Mouse (Mus musculus) forebrain, embryonic 10.5 days (tissue): ENCODE measurements around the gene Tbc1d4. TPM values are rescaled to one million over a fixed set of nuclear protein-coding genes. Genes with fewer than 3 reads are reported as not detected.

Experiments
- DNase-seq: peaks from one replicate; pipeline ENCODE4 v3.0.0-alpha.2; 2017; ENCODE audit warnings: low spot score; ENCODE audit errors: extremely low spot score
- H3K27ac ChIP-seq: fragments of 300-500 bp; sonication (generic); 2 replicates; pipeline ENCODE4 v1.5.1; 2016; ENCODE audit warnings: mild to moderate bottlenecking
- H3K27me3 ChIP-seq: fragments of 300-500 bp; sonication (generic); 2 replicates; pipeline ENCODE4 v1.6.1; 2016; ENCODE audit warnings: mild to moderate bottlenecking; ENCODE audit not compliant: poor library complexity, severe bottlenecking
- H3K36me3 ChIP-seq: fragments of 300-500 bp; sonication (generic); replicated peaks from 2 replicates; pipeline ENCODE4 v1.6.1; 2016; ENCODE audit warnings: mild to moderate bottlenecking, moderate library complexity
- H3K4me1 ChIP-seq: fragments of 300-500 bp; sonication (generic); 2 replicates; pipeline ENCODE4 v1.6.1; 2016
- H3K4me3 ChIP-seq: fragments of 300-500 bp; sonication (generic); 2 replicates; pipeline ENCODE4 v1.5.1; 2016; ENCODE audit warnings: mild to moderate bottlenecking, moderate library complexity
- H3K9me3 ChIP-seq: fragments of 300-500 bp; sonication (generic); 2 replicates; pipeline ENCODE4 v1.6.1; 2016; ENCODE audit warnings: mild to moderate bottlenecking, moderate library complexity
- WGBS: fragments of 180-500 bp; shearing (Covaris S2); methylation state at CpG from one replicate; pipeline ENCODE4 v1.1.7; 2016; 5-methylcytosine and 5-hydroxymethylcytosine counted together
- polyA plus RNA-seq: library from polyadenylated mRNA; unstranded; fragments of >200 nt; fragmentation: Nextera tagmentation; extraction: Ambion mirVana; gene quantifications from 2 replicates; pipeline ENCODE4 v1.2.1, GENCODE M21; 2016

Tbc1d4 gene
- 5.7 and 5.8 TPM in 2 replicates for polyA plus RNA-seq

GRCm38 (mm10) chr14:101608519-101609368 is at the start of gene Tbc1d4:
Gene Tbc1d4 (minus strand): TSS chr14:101609191.
- H3K36me3 ChIP-seq, result no peaks in the 10 kb centered on the region
- under 1% methylated on average over 61 of the region's 62 CpGs for WGBS
- peak within 1 kb of the TSS; percentile 82 for H3K27ac ChIP-seq
- peaks cover 24% of the 10 kb centered on the region for H3K27me3 ChIP-seq
- peak within 1 kb of the TSS; percentile 81 for H3K4me3 ChIP-seq
- peak; percentile 73 for DNase-seq
- H3K4me1 ChIP-seq, result peaks cover 25% of the 10 kb centered on the region
- no peaks in the 10 kb centered on the region for H3K9me3 ChIP-seq

- Histone ChIP-seq H3K27me3 (no peaks in the 10 kb centered on the region), H3K4me3 (no peak overlapping the region), H3K9me3 (no peaks in the 10 kb centered on the region), H3K36me3 (peaks cover 21% of the 10 kb centered on the region), H3K27ac (no peak overlapping the region), H3K4me1 (peaks cover 10% of the 10 kb centered on the region)
- no peak for DNase-seq
- 88% methylated on average over 10 of the region's 10 CpGs for WGBS
Observed at GRCm38 (mm10) chr14:101656307-101656706, 47.3 kb upstream of the Tbc1d4 start.

- H3K9me3 ChIP-seq, result no peaks in the 10 kb centered on the region
- peak overlapping the region; percentile 98 for H3K27ac ChIP-seq
- under 1% methylated on average over 10 of the region's 10 CpGs for WGBS
- peaks cover 10% of the 10 kb centered on the region for H3K36me3 ChIP-seq
- no peaks in the 10 kb centered on the region for H3K27me3 ChIP-seq
- H3K4me1 ChIP-seq, result peaks cover 10% of the 10 kb centered on the region
- no peak for DNase-seq
- peak overlapping the region; percentile 99 for H3K4me3 ChIP-seq
Observed at GRCm38 (mm10) chr14:101654526-101654909, 45.5 kb upstream of the Tbc1d4 start.

- Histone ChIP-seq H3K4me1 (peaks cover 10% of the 10 kb centered on the region), H3K9me3 (no peaks in the 10 kb centered on the region), H3K27me3 (no peaks in the 10 kb centered on the region), H3K36me3 (peaks cover 4% of the 10 kb centered on the region), H3K27ac (peak within 1 kb of the TSS; percentile 98), H3K4me3 (peak within 1 kb of the TSS; percentile 99)
- DNase-seq, result peak; percentile 97
- WGBS, result under 1% methylated on average over 78 of the region's 81 CpGs
Observed at GRCm38 (mm10) chr14:101653581-101654525, 44.9 kb upstream of the Tbc1d4 start, which contains the start of gene Uchl3. Gene Uchl3 (plus strand): TSS chr14:101653967.

- Histone ChIP-seq H3K4me3 (no peak overlapping the region), H3K4me1 (peaks cover 10% of the 10 kb centered on the region), H3K27me3 (no peaks in the 10 kb centered on the region), H3K27ac (no peak overlapping the region), H3K9me3 (no peaks in the 10 kb centered on the region), H3K36me3 (no peaks in the 10 kb centered on the region; the same call in 1 of the 2 replicates)
- WGBS, result 91% methylated on average over 6 of the region's 6 CpGs
- no peak for DNase-seq
Observed at GRCm38 (mm10) chr14:101652571-101652970, 43.6 kb upstream of the Tbc1d4 start.

GRCm38 (mm10) chr14:101650551-101650950 is 41.6 kb upstream of the Tbc1d4 start:
- no peaks in the 10 kb centered on the region for H3K27me3 ChIP-seq
- no peak overlapping the region for H3K27ac ChIP-seq
- H3K4me1 ChIP-seq, result peaks cover 10% of the 10 kb centered on the region
- H3K9me3 ChIP-seq, result no peaks in the 10 kb centered on the region
- WGBS, result 88% methylated on average over 4 of the region's 4 CpGs
- no peak for DNase-seq
- H3K4me3 ChIP-seq, result no peak overlapping the region
- H3K36me3 ChIP-seq, result no peaks in the 10 kb centered on the region

GRCm38 (mm10) chr14:101644948-101645347 is 36.0 kb upstream of the Tbc1d4 start:
- 94% methylated on average over 1 of the region's 1 CpGs for WGBS
- Histone ChIP-seq H3K27ac (no peak overlapping the region), H3K4me3 (no peak overlapping the region), H3K27me3 (no peaks in the 10 kb centered on the region), H3K9me3 (no peaks in the 10 kb centered on the region), H3K4me1 (no peaks in the 10 kb centered on the region; the same call in 1 of the 2 replicates), H3K36me3 (no peaks in the 10 kb centered on the region)
- DNase-seq, result no peak

- peak within 1 kb of the TSS; percentile 83 for H3K4me3 ChIP-seq
- WGBS, result under 1% methylated on average over 39 of the region's 39 CpGs
- H3K4me1 ChIP-seq, result peaks cover 12% of the 10 kb centered on the region
Observed at GRCm38 (mm10) chr14:101640153-101640843, 31.3 kb upstream of the Tbc1d4 start, which contains the start of gene Commd6. Gene Commd6 (minus strand): TSS chr14:101640686.

GRCm38 (mm10) chr14:101637381-101637780 is 28.4 kb upstream of the Tbc1d4 start:
- H3K27ac ChIP-seq, result no peak overlapping the region
- H3K4me1 ChIP-seq, result peaks cover 12% of the 10 kb centered on the region
- H3K27me3 ChIP-seq, result no peaks in the 10 kb centered on the region
- no peaks in the 10 kb centered on the region for H3K9me3 ChIP-seq
- peaks cover 32% of the 10 kb centered on the region for H3K36me3 ChIP-seq
- 93% methylated on average over 6 of the region's 6 CpGs for WGBS
- H3K4me3 ChIP-seq, result no peak overlapping the region
- no peak for DNase-seq

More at GRCm38 (mm10) chr14:101640153-101640843, 31.3 kb upstream of the Tbc1d4 start, which contains the start of gene Commd6:
- Histone ChIP-seq H3K36me3 (peaks cover 5% of the 10 kb centered on the region), H3K9me3 (no peaks in the 10 kb centered on the region), H3K27me3 (no peaks in the 10 kb centered on the region), H3K27ac (peak within 1 kb of the TSS; percentile 94)
- peak; percentile 90 for DNase-seq

- 100% methylated on average over 1 of the region's 1 CpGs for WGBS
- no peaks in the 10 kb centered on the region for H3K27me3 ChIP-seq
Observed at GRCm38 (mm10) chr14:101635765-101636164, 26.8 kb upstream of the Tbc1d4 start.

GRCm38 (mm10) chr14:101630548-101630947 is 21.6 kb upstream of the Tbc1d4 start:
- DNase-seq, result no peak
- no peaks in the 10 kb centered on the region for H3K27me3 ChIP-seq
- peaks cover 36% of the 10 kb centered on the region for H3K36me3 ChIP-seq
- WGBS, result 83% methylated on average over 2 of the region's 2 CpGs
- H3K27ac ChIP-seq, result no peak overlapping the region
- no peaks in the 10 kb centered on the region for H3K4me1 ChIP-seq
- no peak overlapping the region for H3K4me3 ChIP-seq
- H3K9me3 ChIP-seq, result no peaks in the 10 kb centered on the region

More at GRCm38 (mm10) chr14:101635765-101636164, 26.8 kb upstream of the Tbc1d4 start:
- Histone ChIP-seq H3K27ac (no peak overlapping the region), H3K4me3 (no peak overlapping the region), H3K9me3 (no peaks in the 10 kb centered on the region), H3K4me1 (peaks cover 12% of the 10 kb centered on the region), H3K36me3 (peaks cover 39% of the 10 kb centered on the region)
- DNase-seq, result no peak

GRCm38 (mm10) chr14:101617680-101618079 is 8.7 kb upstream of the Tbc1d4 start:
- no peak for DNase-seq
- Histone ChIP-seq H3K27ac (no peak overlapping the region), H3K27me3 (no peaks in the 10 kb centered on the region), H3K4me1 (peaks cover 4% of the 10 kb centered on the region; the same call in 1 of the 2 replicates), H3K9me3 (no peaks in the 10 kb centered on the region), H3K36me3 (no peaks in the 10 kb centered on the region), H3K4me3 (no peak overlapping the region)
- WGBS, result 93% methylated on average over 5 of the region's 5 CpGs
